Mouse (Mus musculus): ENCODE measurements around the gene Agt. TPM values are rescaled to one million over a fixed set of nuclear protein-coding genes. Genes with fewer than 3 reads are reported as not detected.

Gene Agt
- not detected in 2 replicates for total RNA-seq (2017)

GRCm38 (mm10) chr8:124569593-124569992, at the start of gene Agt:
TSS of gene Agt (minus strand) at chr8:124569706.
- ATAC-seq (replicated peaks in 1 of 2; ENCODE audit: insufficient read depth in 1 of 2, low FRiP score in 2 of 2, low TSS enrichment in 1 of 2, low read depth in 1 of 2, poor library complexity in 2 of 2, severe bottlenecking in 2 of 2), result no peak

GRCm38 (mm10) chr8:124618252-124618651, 48.7 kb upstream of the Agt start:
- no peak for ATAC-seq (replicated peaks in 1 of 2; ENCODE audit: insufficient read depth in 1 of 2, low FRiP score in 2 of 2, low TSS enrichment in 1 of 2, low read depth in 1 of 2, poor library complexity in 2 of 2, severe bottlenecking in 2 of 2)

- peak; percentile 65 to 87 for ATAC-seq (replicated peaks in 1 of 2; ENCODE audit: insufficient read depth in 1 of 2, low FRiP score in 2 of 2, low TSS enrichment in 1 of 2, low read depth in 1 of 2, poor library complexity in 2 of 2, severe bottlenecking in 2 of 2)
These were observed 47.9 kb upstream of the Agt start for GRCm38 (mm10) chr8:124617266-124617869.

- no peak for ATAC-seq (replicated peaks in 1 of 2; ENCODE audit: insufficient read depth in 1 of 2, low FRiP score in 2 of 2, low TSS enrichment in 1 of 2, low read depth in 1 of 2, poor library complexity in 2 of 2, severe bottlenecking in 2 of 2)
These were observed 44.8 kb upstream of the Agt start for GRCm38 (mm10) chr8:124614325-124614724.

GRCm38 (mm10) chr8:124608972-124609353, 39.5 kb upstream of the Agt start:
- no peak for ATAC-seq (replicated peaks in 1 of 2; ENCODE audit: insufficient read depth in 1 of 2, low FRiP score in 2 of 2, low TSS enrichment in 1 of 2, low read depth in 1 of 2, poor library complexity in 2 of 2, severe bottlenecking in 2 of 2)

GRCm38 (mm10) chr8:124608239-124608971, 38.9 kb upstream of the Agt start:
- 0 out of 4 replicates have a peak, but pooled peaks have one; percentile 17 to 29 for ATAC-seq (replicated peaks in 1 of 2; ENCODE audit: insufficient read depth in 1 of 2, low FRiP score in 2 of 2, low TSS enrichment in 1 of 2, low read depth in 1 of 2, poor library complexity in 2 of 2, severe bottlenecking in 2 of 2)

GRCm38 (mm10) chr8:124604066-124604465, 34.6 kb upstream of the Agt start:
- no peak for ATAC-seq (replicated peaks in 1 of 2; ENCODE audit: insufficient read depth in 1 of 2, low FRiP score in 2 of 2, low TSS enrichment in 1 of 2, low read depth in 1 of 2, poor library complexity in 2 of 2, severe bottlenecking in 2 of 2)

GRCm38 (mm10) chr8:124589393-124589792, 19.9 kb upstream of the Agt start:
- ATAC-seq (replicated peaks in 1 of 2; ENCODE audit: insufficient read depth in 1 of 2, low FRiP score in 2 of 2, low TSS enrichment in 1 of 2, low read depth in 1 of 2, poor library complexity in 2 of 2, severe bottlenecking in 2 of 2), result no peak

- ATAC-seq (replicated peaks in 1 of 2; ENCODE audit: insufficient read depth in 1 of 2, low FRiP score in 2 of 2, low TSS enrichment in 1 of 2, low read depth in 1 of 2, poor library complexity in 2 of 2, severe bottlenecking in 2 of 2), result no peak
These were observed 17.1 kb upstream of the Agt start for GRCm38 (mm10) chr8:124586556-124586955.

GRCm38 (mm10) chr8:124585718-124586425, 16.4 kb upstream of the Agt start:
- ATAC-seq (replicated peaks in 1 of 2; ENCODE audit: insufficient read depth in 1 of 2, low FRiP score in 2 of 2, low TSS enrichment in 1 of 2, low read depth in 1 of 2, poor library complexity in 2 of 2, severe bottlenecking in 2 of 2), result 0 out of 4 replicates have a peak, but pooled peaks of 1 of the 2 experiments have one; percentile 27

GRCm38 (mm10) chr8:124576751-124577150, 7.2 kb upstream of the Agt start:
- no peak for ATAC-seq (replicated peaks in 1 of 2; ENCODE audit: insufficient read depth in 1 of 2, low FRiP score in 2 of 2, low TSS enrichment in 1 of 2, low read depth in 1 of 2, poor library complexity in 2 of 2, severe bottlenecking in 2 of 2)

GRCm38 (mm10) chr8:124575811-124576210, 6.3 kb upstream of the Agt start, which contains the start of gene Capn9:
TSS of gene Capn9 (plus strand) at chr8:124576111.
- no peak for ATAC-seq (replicated peaks in 1 of 2; ENCODE audit: insufficient read depth in 1 of 2, low FRiP score in 2 of 2, low TSS enrichment in 1 of 2, low read depth in 1 of 2, poor library complexity in 2 of 2, severe bottlenecking in 2 of 2)

GRCm38 (mm10) chr8:124573552-124574340, 4.2 kb upstream of the Agt start:
- ATAC-seq (replicated peaks in 1 of 2; ENCODE audit: insufficient read depth in 1 of 2, low FRiP score in 2 of 2, low TSS enrichment in 1 of 2, low read depth in 1 of 2, poor library complexity in 2 of 2, severe bottlenecking in 2 of 2), result peak; percentile 82 to 84

GRCm38 (mm10) chr8:124572430-124572775, 2.9 kb upstream of the Agt start:
- ATAC-seq (replicated peaks in 1 of 2; ENCODE audit: insufficient read depth in 1 of 2, low FRiP score in 2 of 2, low TSS enrichment in 1 of 2, low read depth in 1 of 2, poor library complexity in 2 of 2, severe bottlenecking in 2 of 2), result no peak

GRCm38 (mm10) chr8:124571732-124572429, 2.4 kb upstream of the Agt start:
- no peak for ATAC-seq (replicated peaks in 1 of 2; ENCODE audit: insufficient read depth in 1 of 2, low FRiP score in 2 of 2, low TSS enrichment in 1 of 2, low read depth in 1 of 2, poor library complexity in 2 of 2, severe bottlenecking in 2 of 2)

GRCm38 (mm10) chr8:124569100-124569499, 406 bp downstream of the Agt start:
- no peak for ATAC-seq (replicated peaks in 1 of 2; ENCODE audit: insufficient read depth in 1 of 2, low FRiP score in 2 of 2, low TSS enrichment in 1 of 2, low read depth in 1 of 2, poor library complexity in 2 of 2, severe bottlenecking in 2 of 2)

GRCm38 (mm10) chr8:124567584-124567983, 1.9 kb downstream of the Agt start:
- ATAC-seq (replicated peaks in 1 of 2; ENCODE audit: insufficient read depth in 1 of 2, low FRiP score in 2 of 2, low TSS enrichment in 1 of 2, low read depth in 1 of 2, poor library complexity in 2 of 2, severe bottlenecking in 2 of 2), result no peak
